Mouse (Mus musculus) brain, embryonic 14.5 days (tissue): Measurements from ENCODE around the gene Flad1.

ENCODE experiments used
- CTCF ChIP-seq: fragments of 200-500 bp; IDR thresholded peaks from 2 replicates; pipeline ENCODE4 v1.5.1; 2012; ENCODE audit warnings: inconsistent platforms, mild to moderate bottlenecking, moderate library complexity, borderline replicate concordance; ENCODE audit not compliant: insufficient read depth, insufficient read length; ENCODE audit errors: extremely low read depth
- POLR2A ChIP-seq: fragments of 200-500 bp; IDR thresholded peaks from 2 replicates; pipeline ENCODE4 v1.6.1; 2012; ENCODE audit warnings: mild to moderate bottlenecking, inconsistent platforms, borderline replicate concordance; ENCODE audit not compliant: poor library complexity, insufficient read depth, insufficient read length, severe bottlenecking; ENCODE audit errors: extremely low read depth

- no peak for TF ChIP-seq POLR2A
- no peak for TF ChIP-seq CTCF
Observed at GRCm38 (mm10) chr3:89396654-89397005, 15.0 kb downstream of the Flad1 start.
